Comparison of ENCODE assay signal across 10 mouse cellular contexts in the genomic region with DNA sequence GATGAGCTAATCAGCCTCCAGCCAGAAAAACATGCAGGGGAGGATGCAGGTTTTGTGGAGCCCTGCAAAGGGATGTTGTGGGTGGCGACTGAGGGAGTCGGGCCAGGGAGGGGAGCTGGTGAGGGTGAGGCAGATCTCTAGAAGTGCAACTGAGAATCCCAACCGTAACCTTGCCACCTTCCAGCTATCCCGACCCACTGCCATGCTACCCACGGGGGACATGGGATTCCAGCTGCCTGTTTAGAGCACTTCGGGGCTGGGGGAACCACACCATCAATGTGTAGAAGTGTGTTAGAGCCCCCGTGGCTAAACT. TPM values are rescaled to one million over a fixed set of nuclear protein-coding genes. Genes with fewer than 3 reads are reported as not detected.
A peak's percentile ranks its signal among the peaks of the same experiment; 100 is the strongest.
DNase-seq lines count a peak whose midpoint lies in the region; ATAC-seq and TF ChIP-seq lines count a peak whose summit lies in the region.
"Had no signal": no experiment of that assay in that cellular context is flagged by ENCODE, and none has a peak within 500 bp of the region (broad histone marks: within the 10 kb centered on the region; RNA-seq: fewer than 3 reads in every experiment).

No protein-coding gene starts in this region.

- 24% methylated on average over 7 of the region's 7 CpGs for whole genome bisulfite sequencing in heart, embryonic 12.5 days
- WGBS in hindbrain, embryonic 11.5 days, result 35% methylated on average over 7 of the region's 7 CpGs
- WGBS in midbrain, embryonic 11.5 days, result 35% methylated on average over 7 of the region's 7 CpGs

- H3K9me3 ChIP-seq in heart, embryonic 12.5 days (replicated peaks), result no peaks in the 10 kb centered on the region
- no peaks in the 10 kb centered on the region for H3K9me3 ChIP-seq in hindbrain, embryonic 11.5 days (ENCODE audit: control insufficient read depth, low read length)
- no peaks in the 10 kb centered on the region for H3K9me3 ChIP-seq in midbrain, embryonic 11.5 days (ENCODE audit: control insufficient read depth, low read length)

- no peak for DNase-seq in heart, postnatal 4 days
- DNase-seq in Patski (ENCODE audit: low read depth, low spot score), result no peak
- no peak for DNase-seq in hindbrain, embryonic 11.5 days (ENCODE audit: low spot score)
- no peak for DNase-seq in midbrain, embryonic 11.5 days (ENCODE audit: low spot score, missing footprints)
- no peak for DNase-seq in right cerebral cortex, postnatal 36 days (ENCODE audit: low spot score in 2 of 2)
- no peak for DNase-seq in cerebellum, postnatal 14 days
- DNase-seq in cerebellum, postnatal 10 days, result no peak

- no peak overlapping the region for H3K27ac ChIP-seq in heart, embryonic 12.5 days (ENCODE audit: poor library complexity, severe bottlenecking)
- H3K27ac ChIP-seq in hindbrain, embryonic 11.5 days (ENCODE audit: low read depth, low read length), result no peak overlapping the region
- no peak overlapping the region for H3K27ac ChIP-seq in midbrain, embryonic 11.5 days (ENCODE audit: low read depth, low read length)

- H3K36me3 ChIP-seq in heart, embryonic 12.5 days, result no peaks in the 10 kb centered on the region
- H3K36me3 ChIP-seq in hindbrain, embryonic 11.5 days (ENCODE audit: control insufficient read depth, insufficient read depth, low read length), result no peaks in the 10 kb centered on the region
- no peaks in the 10 kb centered on the region for H3K36me3 ChIP-seq in midbrain, embryonic 11.5 days (ENCODE audit: control insufficient read depth, insufficient read depth, low read length)

- peak overlapping the region; percentile 47 for H3K4me2 ChIP-seq in heart, embryonic 12.5 days
- H3K4me2 ChIP-seq in hindbrain, embryonic 11.5 days (replicated peaks; ENCODE audit: low read depth, low read length), result no peak overlapping the region
- H3K4me2 ChIP-seq in midbrain, embryonic 11.5 days, result peak overlapping the region; percentile 5; the same call in 1 of the 2 replicates

- POLR2A ChIA-PET in Patski (lab: Charles Lee), result interaction anchor here (0.8 to 1.4 kb wide), 6 partner anchors 8 to 30 kb away, joined by 3 read pairs; a partner anchor contains a TSS

- no peak overlapping the region for H3K9ac ChIP-seq in heart, embryonic 12.5 days
- no peak overlapping the region for H3K9ac ChIP-seq in hindbrain, embryonic 11.5 days (ENCODE audit: low read depth, low read length)
- no peak overlapping the region for H3K9ac ChIP-seq in midbrain, embryonic 11.5 days (ENCODE audit: low read length)

- H3K27me3 ChIP-seq in heart, embryonic 12.5 days (replicated peaks), result peaks cover 71% of the 10 kb centered on the region
- no peaks in the 10 kb centered on the region for H3K27me3 ChIP-seq in Patski
- H3K27me3 ChIP-seq in hindbrain, embryonic 11.5 days (ENCODE audit: control insufficient read depth, insufficient read depth, low read length), result no peaks in the 10 kb centered on the region
- no peaks in the 10 kb centered on the region; the same call in 1 of the 2 replicates for H3K27me3 ChIP-seq in midbrain, embryonic 11.5 days (ENCODE audit: control insufficient read depth, insufficient read depth, low read length)

- no peak for ATAC-seq in heart, embryonic 12.5 days (ENCODE audit: insufficient number of reproducible peaks, low FRiP score)
- ATAC-seq in Patski, result peak; percentile 22
- ATAC-seq in hindbrain, embryonic 11.5 days (ENCODE audit: low FRiP score), result 0 out of 2 replicates have a peak, but pooled peaks have one; percentile 19
- ATAC-seq in midbrain, embryonic 11.5 days (ENCODE audit: low FRiP score), result peak; percentile 42

- peaks cover 9% of the 10 kb centered on the region; the same call in 1 of the 2 replicates for H3K4me1 ChIP-seq in heart, embryonic 12.5 days (replicated peaks)
- H3K4me1 ChIP-seq in hindbrain, embryonic 11.5 days (replicated peaks; ENCODE audit: control insufficient read depth, insufficient read depth, low read length), result no peaks in the 10 kb centered on the region
- H3K4me1 ChIP-seq in midbrain, embryonic 11.5 days (ENCODE audit: control insufficient read depth, insufficient read depth, low read length), result 0 out of 2 replicates have a peak, but pooled peaks cover 2% of the 10 kb centered on the region

- H3K4me3 ChIP-seq in heart, embryonic 12.5 days, result no peak overlapping the region
- H3K4me3 ChIP-seq in hindbrain, embryonic 11.5 days (ENCODE audit: low read depth, low read length), result no peak overlapping the region
- no peak overlapping the region for H3K4me3 ChIP-seq in midbrain, embryonic 11.5 days (ENCODE audit: low read depth, low read length)
- H3K4me3 ChIP-seq: erythroblast, embryonic 14.5 days had no signal

- in situ Hi-C loops in Patski (cut with MboI; ENCODE audit: low pct_unique_long_range_greater_than_20kb), result no loop called here

- CTCF ChIA-PET in Patski (lab: Charles Lee), result interaction anchor here (0.7 to 7.0 kb wide), 9 partner anchors 9 to 34 kb away, joined by 3 to 50 read pairs (median 6); no protein-coding TSS in a partner anchor

- no peak for TF ChIP-seq CTCF in Patski (IDR thresholded peaks at IDR 0.05)

RNA-seq across cellular contexts. Expression of a gene that starts 18.6 kb away (rescaled TPM):
- 0.95 and 0.96 TPM in 2 replicates for polyA plus RNA-seq in heart, embryonic 12.5 days (2016; fragmentation: Nextera tagmentation; extraction: Ambion mirVana)
- 1 to 10 TPM; 2.8 to 3.1 TPM for total RNA-seq in heart, postnatal 4 days (2021)
- polyA plus RNA-seq in Patski (2021), result 88.3 TPM
- polyA plus RNA-seq in hindbrain, embryonic 11.5 days (2014; fragmentation: Nextera tagmentation; extraction: Ambion mirVana), result 0.38 and 0.85 TPM in 2 replicates
- 0.26 TPM in 1 of 2 replicates, not detected in the other for polyA plus RNA-seq in midbrain, embryonic 11.5 days (2014; fragmentation: Nextera tagmentation; extraction: Ambion mirVana)
- total RNA-seq: monocyte, adult 5-6 weeks had no signal

RNA-seq across cellular contexts. Expression of a gene that starts 51.2 kb away (rescaled TPM):
- 55.3 and 56.5 TPM in 2 replicates for polyA plus RNA-seq in heart, embryonic 12.5 days (2016; fragmentation: Nextera tagmentation; extraction: Ambion mirVana)
- 10 to 100 TPM; 24.4 to 26.8 TPM for total RNA-seq in heart, postnatal 4 days (2021)
- 61.4 TPM for polyA plus RNA-seq in Patski (2021)
- polyA plus RNA-seq in hindbrain, embryonic 11.5 days (2014; fragmentation: Nextera tagmentation; extraction: Ambion mirVana), result 62.6 and 64.4 TPM in 2 replicates
- 63.8 and 67.1 TPM in 2 replicates for polyA plus RNA-seq in midbrain, embryonic 11.5 days (2014; fragmentation: Nextera tagmentation; extraction: Ambion mirVana)

Comparison
In these comparisons a context has a peak if more than half of its experiments do, and no peak if none do; other contexts are left out.
1. RNA of a gene that starts 18.6 kb away (polyA plus RNA-seq): 88.3 TPM in Patski (single experiment); 0.95 to 0.96 TPM in heart, embryonic 12.5 days, 0.38 to 0.85 TPM in hindbrain, embryonic 11.5 days and 0.26 TPM in midbrain, embryonic 11.5 days; every median in the first group is over 10 times any median in the second.